Mouse (Mus musculus): ENCODE results near the gene Eml1. TPM values are rescaled to one million over a fixed set of nuclear protein-coding genes. Genes with fewer than 3 reads are reported as not detected.

Eml1 gene
- polyA plus RNA-seq, 1 experiment from 2014 or later, result 52.8 TPM

- peaks cover 50% of the 10 kb centered on the region for H3K36me3 ChIP-seq
- 88% methylated on average over 12 of the region's 12 CpGs for WGBS
- ATAC-seq (ENCODE audit: extremely low read depth, insufficient number of reproducible peaks, low FRiP score, low TSS enrichment), result no peak
- H3K4me2 ChIP-seq, result no peak overlapping the region
- no peaks in the 10 kb centered on the region for H3K9me3 ChIP-seq
- peaks cover 5% of the 10 kb centered on the region for H3K4me1 ChIP-seq
- no peak overlapping the region for H3K4me3 ChIP-seq
- H3K27ac ChIP-seq (replicated peaks), result no peak overlapping the region
- H3K9ac ChIP-seq, result no peak overlapping the region
- H3K27me3 ChIP-seq (replicated peaks), result no peaks in the 10 kb centered on the region
Measured at GRCm38 (mm10) chr12:108515464-108515863, 144.7 kb downstream of the Eml1 start.

GRCm38 (mm10) chr12:108519374-108519773 is 148.6 kb downstream of the Eml1 start:
- H3K36me3 ChIP-seq, result peaks cover 70% of the 10 kb centered on the region

GRCm38 (mm10) chr12:108529214-108529613 is 158.5 kb downstream of the Eml1 start:
- H3K27ac ChIP-seq (replicated peaks), result no peak overlapping the region
- H3K36me3 ChIP-seq, result peaks cover 49% of the 10 kb centered on the region
- H3K9ac ChIP-seq, result no peak overlapping the region
- no peaks in the 10 kb centered on the region for H3K27me3 ChIP-seq (replicated peaks)
- ATAC-seq (ENCODE audit: extremely low read depth, insufficient number of reproducible peaks, low FRiP score, low TSS enrichment), result no peak
- H3K4me1 ChIP-seq, result no peaks in the 10 kb centered on the region
- H3K9me3 ChIP-seq, result no peaks in the 10 kb centered on the region
- H3K4me2 ChIP-seq, result no peak overlapping the region
- no peak overlapping the region for H3K4me3 ChIP-seq
- 41% methylated on average over 8 of the region's 8 CpGs for WGBS

More at GRCm38 (mm10) chr12:108519374-108519773, 148.6 kb downstream of the Eml1 start:
- no peaks in the 10 kb centered on the region for H3K27me3 ChIP-seq (replicated peaks)
- 65% methylated on average over 8 of the region's 8 CpGs for WGBS
- H3K9ac ChIP-seq, result no peak overlapping the region
- no peaks in the 10 kb centered on the region for H3K4me1 ChIP-seq
- no peak overlapping the region for H3K27ac ChIP-seq (replicated peaks)
- H3K9me3 ChIP-seq, result peaks cover 5% of the 10 kb centered on the region; the same call in 1 of the 2 replicates
- no peak overlapping the region for H3K4me3 ChIP-seq
- no peak for ATAC-seq (ENCODE audit: extremely low read depth, insufficient number of reproducible peaks, low FRiP score, low TSS enrichment)
- no peak overlapping the region for H3K4me2 ChIP-seq

GRCm38 (mm10) chr12:108534484-108534883 is 163.7 kb downstream of the Eml1 start:
- Histone ChIP-seq H3K4me1 (no peaks in the 10 kb centered on the region), H3K4me3 (no peak overlapping the region), H3K27ac (replicated peaks) (no peak overlapping the region), H3K4me2 (no peak overlapping the region), H3K36me3 (peaks cover 61% of the 10 kb centered on the region), H3K27me3 (replicated peaks) (no peaks in the 10 kb centered on the region), H3K9me3 (no peaks in the 10 kb centered on the region), H3K9ac (no peak overlapping the region)
- ATAC-seq (ENCODE audit: extremely low read depth, insufficient number of reproducible peaks, low FRiP score, low TSS enrichment), result no peak
- WGBS, result 77% methylated on average over 11 of the region's 11 CpGs

- H3K27ac ChIP-seq (replicated peaks), result no peak overlapping the region
- 60% methylated on average over 10 of the region's 10 CpGs for WGBS
- H3K27me3 ChIP-seq (replicated peaks), result no peaks in the 10 kb centered on the region
- H3K36me3 ChIP-seq, result peaks cover 46% of the 10 kb centered on the region
- no peak overlapping the region for H3K4me2 ChIP-seq
- ATAC-seq (ENCODE audit: extremely low read depth, insufficient number of reproducible peaks, low FRiP score, low TSS enrichment), result no peak
- no peaks in the 10 kb centered on the region for H3K4me1 ChIP-seq
- no peak overlapping the region for H3K4me3 ChIP-seq
- no peaks in the 10 kb centered on the region for H3K9me3 ChIP-seq
- H3K9ac ChIP-seq, result no peak overlapping the region
Measured at GRCm38 (mm10) chr12:108536461-108536860, 165.7 kb downstream of the Eml1 start.

- peaks cover 29% of the 10 kb centered on the region for H3K36me3 ChIP-seq
- no peak overlapping the region for H3K9ac ChIP-seq
- ATAC-seq (ENCODE audit: extremely low read depth, insufficient number of reproducible peaks, low FRiP score, low TSS enrichment), result no peak
- H3K4me3 ChIP-seq, result no peak overlapping the region
- H3K4me1 ChIP-seq, result peaks cover 8% of the 10 kb centered on the region
- H3K9me3 ChIP-seq, result no peaks in the 10 kb centered on the region
- H3K27ac ChIP-seq (replicated peaks), result no peak overlapping the region
- H3K4me2 ChIP-seq, result no peak overlapping the region
- 22% methylated on average over 6 of the region's 6 CpGs for WGBS
- no peaks in the 10 kb centered on the region for H3K27me3 ChIP-seq (replicated peaks)
Measured at GRCm38 (mm10) chr12:108541088-108541487, 170.3 kb downstream of the Eml1 start.

- H3K9ac ChIP-seq, result peak overlapping the region; percentile 5
- H3K27ac ChIP-seq (replicated peaks), result peak overlapping the region; percentile 81
- 12% methylated on average over 10 of the region's 10 CpGs for WGBS
- peak; percentile 52; the same call in 1 of the 2 replicates for ATAC-seq (ENCODE audit: extremely low read depth, insufficient number of reproducible peaks, low FRiP score, low TSS enrichment)
- H3K9me3 ChIP-seq, result no peaks in the 10 kb centered on the region
- peaks cover 27% of the 10 kb centered on the region for H3K4me1 ChIP-seq
- H3K27me3 ChIP-seq (replicated peaks), result no peaks in the 10 kb centered on the region
- H3K4me2 ChIP-seq, result peak overlapping the region; percentile 60
- H3K36me3 ChIP-seq, result no peaks in the 10 kb centered on the region
- H3K4me3 ChIP-seq, result peak overlapping the region; percentile 21; the same call in 1 of the 2 replicates
Measured at GRCm38 (mm10) chr12:108546508-108547153, 175.9 kb downstream of the Eml1 start.

GRCm38 (mm10) chr12:108547251-108547875 is 176.6 kb downstream of the Eml1 start:
- Histone ChIP-seq H3K36me3 (no peaks in the 10 kb centered on the region), H3K4me3 (0 out of 2 replicates have a peak overlapping the region, but pooled peaks have one; percentile 21), H3K4me2 (peak overlapping the region; percentile 60), H3K9ac (peak overlapping the region; percentile 5; the same call in 1 of the 2 replicates), H3K4me1 (peaks cover 28% of the 10 kb centered on the region), H3K27ac (replicated peaks) (peak overlapping the region; percentile 81), H3K9me3 (no peaks in the 10 kb centered on the region), H3K27me3 (replicated peaks) (no peaks in the 10 kb centered on the region)
- WGBS, result 54% methylated on average over 15 of the region's 15 CpGs
- ATAC-seq (ENCODE audit: extremely low read depth, insufficient number of reproducible peaks, low FRiP score, low TSS enrichment), result no peak

- Histone ChIP-seq H3K4me3 (no peak overlapping the region), H3K9me3 (no peaks in the 10 kb centered on the region), H3K4me2 (no peak overlapping the region), H3K36me3 (no peaks in the 10 kb centered on the region), H3K27me3 (replicated peaks) (no peaks in the 10 kb centered on the region), H3K27ac (replicated peaks) (no peak overlapping the region), H3K4me1 (peaks cover 39% of the 10 kb centered on the region), H3K9ac (no peak overlapping the region)
- WGBS, result 80% methylated on average over 7 of the region's 7 CpGs
- no peak for ATAC-seq (ENCODE audit: extremely low read depth, insufficient number of reproducible peaks, low FRiP score, low TSS enrichment)
Measured at GRCm38 (mm10) chr12:108551731-108552130, 181.0 kb downstream of the Eml1 start.

- ATAC-seq (ENCODE audit: extremely low read depth, insufficient number of reproducible peaks, low FRiP score, low TSS enrichment), result no peak
- H3K27me3 ChIP-seq (replicated peaks), result no peaks in the 10 kb centered on the region
- H3K36me3 ChIP-seq, result no peaks in the 10 kb centered on the region
- peak overlapping the region; percentile 24; the same call in 1 of the 2 replicates for H3K9ac ChIP-seq
- WGBS, result 14% methylated on average over 6 of the region's 6 CpGs
- peaks cover 37% of the 10 kb centered on the region for H3K4me1 ChIP-seq
- H3K9me3 ChIP-seq, result no peaks in the 10 kb centered on the region
- no peak overlapping the region for H3K4me3 ChIP-seq
- H3K27ac ChIP-seq (replicated peaks), result no peak overlapping the region
- H3K4me2 ChIP-seq, result no peak overlapping the region
Measured at GRCm38 (mm10) chr12:108553079-108553478, 182.3 kb downstream of the Eml1 start.

GRCm38 (mm10) chr12:108554120-108554841 is 183.5 kb downstream of the Eml1 start, which contains the start of gene Evl:
Gene Evl (plus strand): TSS chr12:108554720.
- no peaks in the 10 kb centered on the region for H3K27me3 ChIP-seq (replicated peaks)
- H3K36me3 ChIP-seq, result no peaks in the 10 kb centered on the region
- no peaks in the 10 kb centered on the region for H3K9me3 ChIP-seq
- peak within 1 kb of the TSS; percentile 98 for H3K9ac ChIP-seq
- H3K4me3 ChIP-seq, result peak within 1 kb of the TSS; percentile 98
- peaks cover 48% of the 10 kb centered on the region for H3K4me1 ChIP-seq
- 3% methylated on average over 50 of the region's 50 CpGs for WGBS
- H3K4me2 ChIP-seq, result peak within 1 kb of the TSS; percentile 88
- peak; percentile 82 for ATAC-seq (ENCODE audit: extremely low read depth, insufficient number of reproducible peaks, low FRiP score, low TSS enrichment)
- H3K27ac ChIP-seq (replicated peaks), result peak within 1 kb of the TSS; percentile 83

Data from heart, embryonic 13.5 days (tissue).